33 mouse cellular contexts compared by ENCODE assay signal in genomic region chr1:4582534-4582933, GRCm38 (mm10).
"Had no signal": no experiment of that assay in that cellular context is flagged by ENCODE, and none has a peak within 500 bp of the region (broad histone marks: within the 10 kb centered on the region; RNA-seq: fewer than 3 reads in every experiment).

No protein-coding gene starts in this region.

- DNase-seq: left cerebral cortex, postnatal 4 days; liver; liver, embryonic 13.5 days; liver, postnatal 0 days; lung, adult 18-20 months; lung, adult 2 months; lung, embryonic 14.5 days; lung, postnatal 10 days; lung, postnatal 14 days; lung, postnatal 36 days; lung, postnatal 4 days; midbrain, embryonic 14.5 days had no signal

- H3K4me3 ChIP-seq: limb, embryonic 10.5 days; limb, embryonic 12.5 days; limb, embryonic 13.5 days; limb, embryonic 15.5 days; liver, embryonic 12.5 days; liver, embryonic 13.5 days; liver, embryonic 15.5 days; lung, embryonic 15.5 days; megakaryocyte, embryonic 14.5 days; midbrain, embryonic 10.5 days; midbrain, embryonic 12.5 days; midbrain, embryonic 13.5 days; midbrain, embryonic 15.5 days; myocyte; neural tube, embryonic 12.5 days; neural tube, embryonic 13.5 days had no signal

- H3K27ac ChIP-seq: limb, embryonic 10.5 days; limb, embryonic 12.5 days; limb, embryonic 13.5 days; limb, embryonic 15.5 days; liver, embryonic 12.5 days; liver, embryonic 13.5 days; liver, embryonic 14.5 days; liver, embryonic 15.5 days; lung, embryonic 15.5 days; macrophage; midbrain, embryonic 10.5 days; midbrain, embryonic 12.5 days; midbrain, embryonic 13.5 days; midbrain, embryonic 15.5 days; neural tube, embryonic 12.5 days; neural tube, embryonic 13.5 days had no signal

- ATAC-seq: liver, embryonic 12.5 days; liver, postnatal 0 days; lung, postnatal 0 days; midbrain, embryonic 13.5 days; midbrain, embryonic 15.5 days; midbrain, embryonic 16.5 days had no signal

- H3K27me3 ChIP-seq: limb, embryonic 12.5 days; limb, embryonic 13.5 days; limb, embryonic 15.5 days; liver, embryonic 12.5 days; liver, embryonic 13.5 days; liver, embryonic 15.5 days; lung, embryonic 15.5 days; megakaryocyte, embryonic 14.5 days; midbrain, embryonic 12.5 days; midbrain, embryonic 13.5 days; midbrain, embryonic 15.5 days; neural tube, embryonic 12.5 days; neural tube, embryonic 13.5 days had no signal

- H3K36me3 ChIP-seq: limb, embryonic 10.5 days; limb, embryonic 12.5 days; limb, embryonic 13.5 days; limb, embryonic 15.5 days; liver, embryonic 12.5 days; liver, embryonic 13.5 days; liver, embryonic 15.5 days; lung, embryonic 15.5 days; midbrain, embryonic 10.5 days; midbrain, embryonic 12.5 days; midbrain, embryonic 13.5 days; midbrain, embryonic 15.5 days; neural tube, embryonic 12.5 days; neural tube, embryonic 13.5 days had no signal

- H3K4me1 ChIP-seq: limb, embryonic 10.5 days; limb, embryonic 12.5 days; limb, embryonic 13.5 days; limb, embryonic 15.5 days; liver, embryonic 12.5 days; liver, embryonic 13.5 days; liver, embryonic 15.5 days; lung, embryonic 15.5 days; midbrain, embryonic 10.5 days; midbrain, embryonic 12.5 days; midbrain, embryonic 13.5 days; midbrain, embryonic 15.5 days; neural tube, embryonic 12.5 days; neural tube, embryonic 13.5 days had no signal

- H3K9me3 ChIP-seq: limb, embryonic 10.5 days; limb, embryonic 12.5 days; limb, embryonic 13.5 days; limb, embryonic 15.5 days; liver, embryonic 12.5 days; liver, embryonic 13.5 days; liver, embryonic 15.5 days; lung, embryonic 15.5 days; megakaryocyte, embryonic 14.5 days; midbrain, embryonic 10.5 days; midbrain, embryonic 12.5 days; midbrain, embryonic 13.5 days; midbrain, embryonic 15.5 days; neural tube, embryonic 12.5 days; neural tube, embryonic 13.5 days had no signal

- H3K4me2 ChIP-seq: limb, embryonic 12.5 days; limb, embryonic 13.5 days; limb, embryonic 15.5 days; liver, embryonic 11.5 days; liver, embryonic 12.5 days; liver, embryonic 13.5 days; liver, embryonic 15.5 days; lung, embryonic 14.5 days; lung, embryonic 15.5 days; midbrain, embryonic 11.5 days; midbrain, embryonic 12.5 days; midbrain, embryonic 13.5 days; midbrain, embryonic 15.5 days; neural tube, embryonic 12.5 days; neural tube, embryonic 13.5 days had no signal

- H3K9ac ChIP-seq: limb, embryonic 12.5 days; limb, embryonic 13.5 days; limb, embryonic 15.5 days; liver, embryonic 12.5 days; liver, embryonic 13.5 days; liver, embryonic 14.5 days; liver, embryonic 15.5 days; liver, postnatal 0 days; lung, embryonic 14.5 days; lung, embryonic 15.5 days; midbrain, embryonic 12.5 days; midbrain, embryonic 13.5 days; midbrain, embryonic 15.5 days; neural tube, embryonic 12.5 days; neural tube, embryonic 13.5 days had no signal
